Mouse (Mus musculus): ENCODE measurements around the gene Slc17a2.

Slc17a2 gene

DNA sequence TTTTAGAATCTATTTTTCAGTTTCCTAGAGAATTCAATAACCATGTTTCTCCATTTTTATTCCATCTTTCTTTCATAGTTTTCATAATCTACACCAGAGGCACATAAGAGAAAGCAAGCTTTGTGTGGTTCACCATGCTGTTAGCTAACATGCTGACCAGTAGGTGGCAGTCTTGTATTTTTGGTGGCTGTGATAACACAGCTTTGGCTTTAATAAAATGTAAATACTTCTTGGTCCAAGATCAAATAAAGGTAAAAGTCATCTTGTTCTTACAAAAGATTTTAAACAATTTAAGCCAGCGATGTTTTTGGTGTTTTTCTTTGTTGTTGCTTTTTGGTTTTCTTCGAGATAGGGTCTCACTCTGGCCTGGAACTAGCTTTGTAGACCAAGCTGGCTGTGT lies 14.3 kb upstream of the Slc17a2 start:
- DNase-seq (ENCODE audit: low spot score in 2 of 2), result peak in 1 of 2 experiments; percentile 12

- peak; percentile 3 to 7 for DNase-seq (ENCODE audit: low spot score in 2 of 2)
Measured at GRCm38 (mm10) chr13:23799405-23799804, 7.4 kb upstream of the Slc17a2 start.

DNA sequence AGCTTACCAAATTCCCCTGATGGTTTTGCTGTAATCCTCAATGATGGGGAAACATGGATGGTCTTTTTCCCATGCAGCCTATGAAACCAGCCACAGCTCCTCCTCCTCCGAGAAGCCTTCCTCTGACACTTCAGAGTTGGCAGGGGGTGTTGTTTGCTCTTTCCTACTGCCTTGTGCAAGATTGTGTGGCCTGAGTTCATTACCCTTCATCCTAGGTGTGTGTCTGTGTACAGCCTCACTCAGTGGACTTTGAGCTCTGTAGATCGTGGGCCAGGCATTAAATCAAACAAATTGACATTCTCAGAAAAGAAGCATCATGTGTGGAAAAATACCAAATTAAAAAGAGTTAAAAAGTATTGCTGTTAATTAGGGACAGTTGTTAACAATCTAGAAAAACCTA lies 2.3 kb upstream of the Slc17a2 start:
- no peak for DNase-seq (ENCODE audit: low spot score in 2 of 2)

GRCm38 (mm10) chr13:23816148-23816547 lies 9.4 kb downstream of the Slc17a2 start:
- DNase-seq (ENCODE audit: low spot score in 2 of 2), result no peak

GRCm38 (mm10) chr13:23820179-23820940 lies 13.6 kb downstream of the Slc17a2 start:
- DNase-seq (ENCODE audit: low spot score in 2 of 2), result no peak

DNA sequence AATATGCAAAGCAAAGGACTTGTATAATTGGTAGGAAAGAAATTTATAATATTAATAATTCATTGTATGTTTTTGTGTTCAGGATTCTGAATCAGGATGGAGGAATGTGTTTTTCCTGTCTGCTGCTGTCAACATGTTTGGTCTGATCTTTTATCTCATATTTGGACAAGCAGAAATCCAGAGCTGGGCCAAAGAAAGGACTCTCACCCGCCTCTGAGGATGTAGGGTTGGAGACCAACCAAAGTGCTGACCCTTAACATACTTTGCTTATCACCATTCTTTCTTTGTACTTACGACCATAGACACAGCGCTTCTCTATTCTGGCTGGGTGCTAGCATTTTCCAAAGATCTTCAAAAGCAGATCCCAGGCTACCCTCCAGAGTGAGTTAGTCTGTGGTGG lies 15.4 kb downstream of the Slc17a2 start:
- DNase-seq (ENCODE audit: low spot score in 2 of 2), result no peak

GRCm38 (mm10) chr13:23826606-23827005 lies 19.8 kb downstream of the Slc17a2 start:
- DNase-seq (ENCODE audit: low spot score in 2 of 2), result no peak

- peak in 1 of 2 experiments; percentile 10 for DNase-seq (ENCODE audit: low spot score in 2 of 2)
Measured at GRCm38 (mm10) chr13:23833053-23833452, 26.3 kb downstream of the Slc17a2 start.

GRCm38 (mm10) chr13:23834836-23835235 lies 28.0 kb downstream of the Slc17a2 start:
- no peak for DNase-seq (ENCODE audit: low spot score in 2 of 2)

DNA sequence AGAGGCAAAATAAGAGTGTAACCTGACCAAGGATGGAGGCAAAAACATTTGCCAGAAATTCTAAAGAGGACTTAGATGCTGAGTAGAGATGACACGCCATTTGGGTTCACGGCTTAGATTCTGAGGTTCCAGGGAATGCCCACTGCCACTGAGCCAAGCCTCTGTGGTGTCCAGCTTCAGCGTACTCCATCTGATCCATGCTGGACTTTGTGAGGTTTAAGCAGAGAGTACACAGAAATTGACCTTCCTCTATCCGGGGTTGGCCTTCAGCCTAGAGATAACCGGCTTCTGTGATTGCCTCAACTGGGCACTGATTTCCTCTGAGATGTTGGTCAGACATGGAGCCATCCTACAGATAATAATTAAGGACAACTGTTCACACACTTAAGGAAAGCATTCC lies 29.8 kb downstream of the Slc17a2 start:
- DNase-seq (ENCODE audit: low spot score in 2 of 2), result no peak

DNA sequence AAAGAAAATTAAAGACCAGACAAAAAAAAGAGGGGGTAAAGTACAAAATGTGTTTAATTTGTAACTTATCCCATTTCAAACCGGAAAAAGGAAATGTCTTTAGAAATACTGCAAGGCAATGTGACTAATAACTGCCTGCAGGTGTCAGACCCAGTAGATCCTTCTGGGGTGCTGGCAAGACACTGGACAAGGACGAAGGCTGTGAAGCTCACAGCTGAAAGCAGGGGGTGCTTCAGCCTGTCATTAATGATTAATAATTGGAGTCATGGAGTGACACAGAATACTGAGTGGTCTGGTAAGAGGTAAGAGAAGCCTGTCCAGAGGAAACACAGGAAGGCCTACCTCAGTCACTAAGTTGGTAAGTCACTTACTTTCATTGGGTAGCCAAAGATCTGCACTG lies 32.5 kb downstream of the Slc17a2 start, which contains the start of gene Slc17a3:
Gene Slc17a3, plus strand, starts transcription at position 127 of the 400 bp plus-strand sequence.
- DNase-seq (ENCODE audit: low spot score in 2 of 2), result no peak

- DNase-seq (ENCODE audit: low spot score in 2 of 2), result no peak
Measured at GRCm38 (mm10) chr13:23845851-23846250, 39.1 kb downstream of the Slc17a2 start.

- no peak for DNase-seq (ENCODE audit: low spot score in 2 of 2)
Measured at GRCm38 (mm10) chr13:23849299-23849698, 42.5 kb downstream of the Slc17a2 start.

DNA sequence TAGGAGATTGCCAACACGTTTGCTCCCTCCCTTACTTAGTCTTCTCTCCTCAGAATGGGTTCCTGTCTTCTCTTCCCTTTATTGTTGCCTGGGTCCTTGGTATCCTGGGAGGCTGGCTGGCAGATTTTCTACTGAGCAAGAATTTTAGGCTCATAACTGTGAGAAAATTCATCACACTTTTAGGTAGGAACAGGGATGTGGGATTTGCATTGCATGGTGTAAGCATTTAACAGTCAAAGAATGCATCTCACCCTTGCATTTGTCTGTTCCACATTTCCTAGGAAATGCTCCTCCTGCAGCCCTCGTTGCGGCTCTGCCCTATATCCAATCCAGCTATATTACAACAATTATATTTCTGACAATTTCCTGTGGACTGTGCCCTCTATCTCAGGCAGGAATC lies 49.6 kb downstream of the Slc17a2 start:
- DNase-seq (ENCODE audit: low spot score in 2 of 2), result no peak

GRCm38 (mm10) chr13:23861815-23862214 lies 55.0 kb downstream of the Slc17a2 start:
- DNase-seq (ENCODE audit: low spot score in 2 of 2), result no peak

DNA sequence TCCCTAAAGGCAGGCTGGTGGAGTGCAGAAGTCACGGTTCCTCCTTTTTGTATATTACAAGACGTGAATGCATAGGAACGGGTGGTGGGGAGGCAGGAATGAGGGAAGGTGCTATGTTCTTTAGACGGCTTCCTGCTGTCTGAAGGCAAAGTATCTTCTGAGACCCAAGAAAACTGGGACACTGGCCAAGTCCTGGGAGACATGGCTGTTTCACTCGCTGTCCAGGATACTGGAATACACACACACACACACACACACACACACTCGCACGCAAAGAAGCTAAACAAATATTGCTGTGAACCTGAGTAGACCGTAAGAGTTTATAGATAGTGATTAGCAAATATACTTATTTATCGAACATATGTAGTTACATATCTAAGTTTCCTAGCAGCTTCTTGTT lies 57.9 kb downstream of the Slc17a2 start:
- no peak for DNase-seq (ENCODE audit: low spot score in 2 of 2)

GRCm38 (mm10) chr13:23866086-23866710 lies 59.4 kb downstream of the Slc17a2 start:
- DNase-seq (ENCODE audit: low spot score in 2 of 2), result no peak

GRCm38 (mm10) chr13:23867000-23867399 lies 60.2 kb downstream of the Slc17a2 start:
- DNase-seq (ENCODE audit: low spot score in 2 of 2), result no peak

GRCm38 (mm10) chr13:23867405-23867804 lies 60.6 kb downstream of the Slc17a2 start, which contains the start of gene Slc17a1:
Slc17a1 (plus strand) TSS chr13:23867750.
- DNase-seq (ENCODE audit: low spot score in 2 of 2), result no peak

DNA sequence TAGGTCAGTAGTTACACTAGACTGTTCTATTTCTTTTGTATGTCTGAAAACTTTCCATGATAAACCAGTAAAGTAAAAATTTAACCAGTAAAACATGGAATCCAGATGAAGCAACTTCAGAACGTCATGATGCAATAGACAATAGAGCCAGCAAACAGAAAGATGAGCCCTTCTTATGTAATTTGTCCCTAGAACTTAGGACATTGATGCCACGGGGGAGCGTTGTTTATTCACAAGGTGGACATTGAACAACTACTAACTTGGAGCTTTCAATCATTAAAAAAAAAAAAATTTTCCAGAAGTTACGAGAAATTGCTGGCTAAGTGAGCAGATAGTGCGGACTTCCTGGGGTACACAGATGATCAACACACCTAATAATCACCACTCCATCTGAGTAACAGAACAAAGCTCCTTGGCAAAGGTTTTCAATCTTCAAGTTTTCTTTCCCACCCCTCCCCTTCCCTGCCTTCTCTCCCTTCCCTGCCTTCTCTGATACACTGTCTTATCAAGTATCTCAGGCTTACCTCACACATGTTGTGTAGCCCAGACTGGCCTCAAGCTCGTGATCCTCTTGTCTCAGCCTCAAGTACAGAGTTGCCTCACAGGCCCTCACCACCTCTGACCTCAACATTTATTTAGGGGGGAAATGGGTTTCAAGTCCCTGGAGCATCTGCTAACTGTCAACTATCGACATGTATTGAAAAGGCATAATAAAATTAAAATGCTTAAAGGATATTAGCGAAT lies 62.2 kb downstream of the Slc17a2 start:
- no peak for DNase-seq (ENCODE audit: low spot score in 2 of 2)

DNA sequence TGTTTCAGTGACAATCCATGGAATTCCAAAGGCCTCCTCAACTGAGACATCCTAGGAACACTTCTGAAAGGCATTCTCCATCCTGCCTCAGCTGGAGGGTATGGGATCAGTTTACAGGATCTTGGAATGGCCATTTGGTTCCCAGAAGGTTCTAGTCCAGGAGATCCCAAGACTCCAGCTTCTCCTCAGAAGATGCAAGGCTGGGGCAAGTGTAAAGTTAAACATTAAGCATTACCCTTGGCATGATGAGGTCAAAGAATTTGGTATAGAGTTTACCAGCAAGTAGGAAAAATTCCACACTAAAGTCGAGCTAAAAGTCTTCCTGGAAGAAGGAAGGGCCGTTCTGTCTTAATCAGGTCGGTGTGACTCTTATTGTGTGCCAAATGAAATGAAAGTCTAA lies 63.2 kb downstream of the Slc17a2 start:
- DNase-seq (ENCODE audit: low spot score in 2 of 2), result no peak

DNA sequence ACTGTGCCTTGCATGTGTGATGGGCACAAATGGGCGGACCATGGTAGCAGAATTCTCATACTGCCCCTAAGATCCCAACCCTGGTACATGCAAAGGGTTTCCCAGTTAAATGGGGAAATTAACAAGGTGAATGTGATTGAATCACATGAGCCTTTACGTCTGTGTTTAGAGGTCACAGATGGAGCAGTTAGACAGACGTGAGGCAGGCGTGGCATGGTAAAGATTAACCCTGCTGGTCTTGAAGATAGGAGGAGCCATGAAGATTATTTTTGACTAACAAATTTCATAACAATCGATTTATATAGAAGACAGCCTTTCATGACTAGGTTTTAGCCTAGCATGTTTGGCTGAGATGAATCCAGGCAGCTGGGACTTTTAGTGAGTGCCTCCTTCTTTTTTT lies 66.3 kb downstream of the Slc17a2 start:
- no peak for DNase-seq (ENCODE audit: low spot score in 2 of 2)

All from heart, adult 9 months (tissue).